ENCODE assay signal across 9 mouse cellular contexts in the genomic region with DNA sequence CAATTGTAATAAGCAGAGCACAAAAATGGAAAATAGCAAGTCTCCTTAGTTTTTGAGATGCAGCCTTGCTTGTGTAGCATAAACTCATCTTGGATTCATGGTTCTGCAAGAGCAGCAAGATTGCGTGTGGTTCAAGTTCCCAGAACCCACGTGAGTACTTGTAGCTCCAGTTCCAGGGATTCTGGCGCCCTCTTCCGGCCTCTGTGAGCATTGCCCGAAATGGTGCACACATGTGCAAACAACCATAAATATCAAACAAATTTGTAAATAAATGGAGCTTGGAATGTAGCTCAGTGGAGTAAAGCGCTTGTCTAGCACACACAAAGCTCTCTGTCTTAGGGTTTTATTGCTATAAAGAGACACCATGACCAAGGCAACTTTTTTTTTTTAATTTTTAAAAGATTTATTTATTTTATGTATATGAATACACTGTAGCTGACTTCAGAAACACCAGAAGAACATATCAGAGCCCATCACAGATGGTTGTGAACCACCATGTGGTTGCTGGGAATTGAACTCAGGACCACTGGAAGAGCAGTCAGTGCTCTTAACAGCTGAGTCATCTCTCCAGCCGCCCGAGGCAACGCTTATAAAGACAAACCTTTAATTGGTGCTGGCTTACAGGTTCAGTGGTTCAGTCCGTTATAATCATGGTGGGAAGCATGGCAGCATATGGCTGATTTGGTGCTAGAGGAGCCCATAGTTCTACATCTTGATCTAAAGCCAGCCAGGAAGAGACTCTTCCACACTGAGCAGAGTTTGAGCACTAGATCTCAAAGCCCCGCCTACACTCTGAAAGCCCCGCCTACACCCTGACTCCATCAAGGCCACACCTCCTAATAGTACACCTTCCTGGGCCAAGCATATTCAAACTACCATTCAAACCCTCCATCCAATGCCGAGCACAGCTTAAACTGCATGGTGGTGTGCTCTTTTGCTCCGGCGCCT. TPM values are rescaled to one million over a fixed set of nuclear protein-coding genes. Genes with fewer than 3 reads are reported as not detected.
DNase-seq lines count a peak whose midpoint lies in the region; ATAC-seq and TF ChIP-seq lines count a peak whose summit lies in the region.
"Had no signal": no experiment of that assay in that cellular context is flagged by ENCODE, and none has a peak within 500 bp of the region (broad histone marks: within the 10 kb centered on the region; RNA-seq: fewer than 3 reads in every experiment).

No protein-coding gene starts in this region.

- no peak overlapping the region for H3K4me3 ChIP-seq in midbrain, embryonic 11.5 days (ENCODE audit: low read depth, low read length)
- no peak overlapping the region for H3K4me3 ChIP-seq in midbrain, embryonic 13.5 days (replicated peaks)
- no peak overlapping the region for H3K4me3 ChIP-seq in kidney, postnatal 0 days (replicated peaks; ENCODE audit: low read depth, low read length)
- peak overlapping the region; percentile 24 for H3K4me3 ChIP-seq in liver, embryonic 12.5 days

- no peak overlapping the region for H3K27ac ChIP-seq in midbrain, embryonic 11.5 days (ENCODE audit: low read depth, low read length)
- no peak overlapping the region for H3K27ac ChIP-seq in midbrain, embryonic 13.5 days
- H3K27ac ChIP-seq in kidney, postnatal 0 days = no peak overlapping the region
- H3K27ac ChIP-seq in liver, embryonic 12.5 days = peak overlapping the region; percentile 69

- H3K4me1 ChIP-seq in midbrain, embryonic 11.5 days (ENCODE audit: control insufficient read depth, insufficient read depth, low read length) = peaks cover 3% of the 10 kb centered on the region
- peaks cover 16% of the 10 kb centered on the region for H3K4me1 ChIP-seq in midbrain, embryonic 13.5 days (replicated peaks)
- H3K4me1 ChIP-seq in kidney, postnatal 0 days (replicated peaks; ENCODE audit: insufficient read depth, low read length) = peaks cover 13% of the 10 kb centered on the region; the same call in 1 of the 2 replicates
- peaks cover 72% of the 10 kb centered on the region for H3K4me1 ChIP-seq in liver, embryonic 12.5 days

- peaks cover 20% of the 10 kb centered on the region for H3K27me3 ChIP-seq in midbrain, embryonic 11.5 days (ENCODE audit: control insufficient read depth, insufficient read depth, low read length)
- H3K27me3 ChIP-seq in midbrain, embryonic 13.5 days = peaks cover 34% of the 10 kb centered on the region
- H3K27me3 ChIP-seq in kidney, postnatal 0 days (ENCODE audit: insufficient read depth, low read length) = no peaks in the 10 kb centered on the region
- peaks cover 6% of the 10 kb centered on the region; the same call in 1 of the 2 replicates for H3K27me3 ChIP-seq in liver, embryonic 12.5 days (replicated peaks)

- H3K9me3 ChIP-seq in midbrain, embryonic 11.5 days (ENCODE audit: control insufficient read depth, low read length) = no peaks in the 10 kb centered on the region
- no peaks in the 10 kb centered on the region for H3K9me3 ChIP-seq in midbrain, embryonic 13.5 days
- no peaks in the 10 kb centered on the region for H3K9me3 ChIP-seq in kidney, postnatal 0 days (replicated peaks; ENCODE audit: low read length)
- no peaks in the 10 kb centered on the region for H3K9me3 ChIP-seq in liver, embryonic 12.5 days (replicated peaks)

- H3K36me3 ChIP-seq in midbrain, embryonic 11.5 days (ENCODE audit: control insufficient read depth, insufficient read depth, low read length) = no peaks in the 10 kb centered on the region
- H3K36me3 ChIP-seq in midbrain, embryonic 13.5 days = no peaks in the 10 kb centered on the region
- no peaks in the 10 kb centered on the region for H3K36me3 ChIP-seq in kidney, postnatal 0 days (ENCODE audit: insufficient read depth, low read length)
- H3K36me3 ChIP-seq in liver, embryonic 12.5 days = peaks cover 5% of the 10 kb centered on the region

- DNase-seq in midbrain, embryonic 11.5 days (ENCODE audit: low spot score, missing footprints) = peak; percentile 98
- DNase-seq in c-Kit-positive CD71-positive TER-119-positive erythroid progenitor cells, embryonic 14.5 days (ENCODE audit: low spot score) = peak; percentile 94
- DNase-seq in frontal cortex, postnatal 10 days (ENCODE audit: low spot score in 2 of 2) = peak; percentile 41 to 72
- peak; percentile 91 for DNase-seq in kidney, postnatal 0 days (ENCODE audit: low spot score)
- peak; percentile 82 for DNase-seq in ovary, postnatal 36 days (ENCODE audit: low spot score)
- peak; percentile 90 for DNase-seq in thymus, postnatal 14 days

- ATAC-seq in midbrain, embryonic 11.5 days (ENCODE audit: low FRiP score) = no peak
- ATAC-seq in midbrain, embryonic 13.5 days = no peak
- ATAC-seq in kidney, postnatal 0 days (replicated peaks; ENCODE audit: low FRiP score, low read depth) = no peak
- peak; percentile 40 for ATAC-seq in liver, embryonic 12.5 days

- WGBS in midbrain, embryonic 11.5 days = 28% methylated on average over 15 of the region's 15 CpGs
- WGBS in midbrain, embryonic 13.5 days = 33% methylated on average over 15 of the region's 15 CpGs
- WGBS in kidney, postnatal 0 days = 26% methylated on average over 15 of the region's 15 CpGs
- WGBS in liver, embryonic 12.5 days (ENCODE audit: insufficient replicate concordance) = 20% methylated on average over 15 of the region's 15 CpGs

- peak; percentile 96 for TF ChIP-seq CTCF in kidney, postnatal 0 days (IDR thresholded peaks at IDR 0.05; ENCODE audit: low read depth)

- H3K4me2 ChIP-seq in midbrain, embryonic 11.5 days = no peak overlapping the region
- no peak overlapping the region for H3K4me2 ChIP-seq in midbrain, embryonic 13.5 days (replicated peaks)
- H3K4me2 ChIP-seq in kidney, postnatal 0 days (ENCODE audit: low read length) = no peak overlapping the region
- H3K4me2 ChIP-seq in liver, embryonic 12.5 days = peak overlapping the region; percentile 59

- H3K9ac ChIP-seq in midbrain, embryonic 11.5 days (ENCODE audit: low read length) = no peak overlapping the region
- no peak overlapping the region for H3K9ac ChIP-seq in midbrain, embryonic 13.5 days (replicated peaks)
- no peak overlapping the region for H3K9ac ChIP-seq in kidney, postnatal 0 days (ENCODE audit: low read depth, low read length)
- peak overlapping the region; percentile 29 for H3K9ac ChIP-seq in liver, embryonic 12.5 days

RNA-seq across cellular contexts. Expression of a gene that starts 2.7 kb away (rescaled TPM):
- polyA plus RNA-seq in midbrain, embryonic 11.5 days (2014; fragmentation: Nextera tagmentation; extraction: Ambion mirVana) = 3.9 and 4.0 TPM in 2 replicates
- polyA plus RNA-seq in midbrain, embryonic 13.5 days (2015; fragmentation: Nextera tagmentation; extraction: Ambion mirVana) = 1.9 and 2.3 TPM in 2 replicates
- polyA plus RNA-seq in kidney, postnatal 0 days (2015; fragmentation: Nextera tagmentation; extraction: Ambion mirVana) = 12.9 and 13.5 TPM in 2 replicates
- 37.7 and 38.5 TPM in 2 replicates for polyA plus RNA-seq in liver, embryonic 12.5 days (2016; fragmentation: Nextera tagmentation; extraction: Ambion mirVana)

RNA-seq across cellular contexts. Expression of a gene that starts 28.0 kb away (rescaled TPM):
- 18.6 and 23.1 TPM in 2 replicates for polyA plus RNA-seq in midbrain, embryonic 11.5 days (2014; fragmentation: Nextera tagmentation; extraction: Ambion mirVana)
- 27.8 and 33.8 TPM in 2 replicates for polyA plus RNA-seq in midbrain, embryonic 13.5 days (2015; fragmentation: Nextera tagmentation; extraction: Ambion mirVana)
- 25.0 and 26.8 TPM in 2 replicates for polyA plus RNA-seq in kidney, postnatal 0 days (2015; fragmentation: Nextera tagmentation; extraction: Ambion mirVana)
- polyA plus RNA-seq in liver, embryonic 12.5 days (2016; fragmentation: Nextera tagmentation; extraction: Ambion mirVana) = 17.4 and 19.4 TPM in 2 replicates

RNA-seq across cellular contexts. Expression of a gene that starts 32.5 kb away (rescaled TPM):
- polyA plus RNA-seq in midbrain, embryonic 11.5 days (2014; fragmentation: Nextera tagmentation; extraction: Ambion mirVana) = not detected in 2 replicates
- not detected in 2 replicates for polyA plus RNA-seq in midbrain, embryonic 13.5 days (2015; fragmentation: Nextera tagmentation; extraction: Ambion mirVana)
- polyA plus RNA-seq in kidney, postnatal 0 days (2015; fragmentation: Nextera tagmentation; extraction: Ambion mirVana) = not detected in 2 replicates
- polyA plus RNA-seq in liver, embryonic 12.5 days (2016; fragmentation: Nextera tagmentation; extraction: Ambion mirVana) = not detected in 2 replicates
- polyA plus RNA-seq: heart, embryonic 14.5 days had no signal

RNA-seq across cellular contexts. Expression of a gene that starts 39.2 kb away (rescaled TPM):
- 88.0 and 92.5 TPM in 2 replicates for polyA plus RNA-seq in midbrain, embryonic 11.5 days (2014; fragmentation: Nextera tagmentation; extraction: Ambion mirVana)
- 73.7 and 74.7 TPM in 2 replicates for polyA plus RNA-seq in midbrain, embryonic 13.5 days (2015; fragmentation: Nextera tagmentation; extraction: Ambion mirVana)
- polyA plus RNA-seq in kidney, postnatal 0 days (2015; fragmentation: Nextera tagmentation; extraction: Ambion mirVana) = 66.2 and 69.0 TPM in 2 replicates
- 58.0 and 62.7 TPM in 2 replicates for polyA plus RNA-seq in liver, embryonic 12.5 days (2016; fragmentation: Nextera tagmentation; extraction: Ambion mirVana)

RNA-seq across cellular contexts. Expression of a gene that starts 39.2 kb away (rescaled TPM):
- polyA plus RNA-seq in midbrain, embryonic 11.5 days (2014; fragmentation: Nextera tagmentation; extraction: Ambion mirVana) = 717 and 781 TPM in 2 replicates
- 632 and 647 TPM in 2 replicates for polyA plus RNA-seq in midbrain, embryonic 13.5 days (2015; fragmentation: Nextera tagmentation; extraction: Ambion mirVana)
- polyA plus RNA-seq in kidney, postnatal 0 days (2015; fragmentation: Nextera tagmentation; extraction: Ambion mirVana) = 940 and 1,050 TPM in 2 replicates
- polyA plus RNA-seq in liver, embryonic 12.5 days (2016; fragmentation: Nextera tagmentation; extraction: Ambion mirVana) = 699 and 700 TPM in 2 replicates
